Mouse (Mus musculus) ES-Bruce4 (cell line): Measurements from ENCODE around the gene Slc17a2.

Experiments used
- CTCF ChIP-seq: IDR thresholded peaks from one replicate; pipeline ENCODE4 v1.8.1; 2011; ENCODE audit warnings: low read depth, low read length
- EP300 ChIP-seq: IDR thresholded peaks from 2 replicates; pipeline ENCODE4 v1.6.1; 2011; ENCODE audit warnings: low read depth, low read length; ENCODE audit not compliant: insufficient read depth
- POLR2A ChIP-seq: IDR thresholded peaks from one replicate; pipeline ENCODE4 v1.8.1; 2011; ENCODE audit warnings: low read length; ENCODE audit not compliant: insufficient read depth

GRCm38 (mm10) chr13:23845851-23846250 is 39.1 kb downstream of the Slc17a2 start:
- no peak for TF ChIP-seq CTCF
- TF ChIP-seq EP300: no peak
- TF ChIP-seq POLR2A: no peak
